Mouse (Mus musculus): ENCODE data around the gene Wdpcp. TPM values are rescaled to one million over a fixed set of nuclear protein-coding genes. Genes with fewer than 3 reads are reported as not detected.

Gene Wdpcp
- polyA plus RNA-seq (2014; fragmentation: Illumina TruSeq; extraction: RNeasy Lipid Tissue Mini Kit (QIAGEN cat#74804)): 22.5 TPM

GRCm38 (mm10) chr11:21571700-21572381, at the start of gene Wdpcp, which contains the start of gene Mdh1:
Wdpcp (plus strand) TSS chr11:21572235.
Mdh1 (minus strand) TSS chr11:21572367.

Other genes with a start within 250 kb of the Wdpcp start
- gene Ugp2, start 201.0 kb upstream of the Wdpcp start, polyA plus RNA-seq (2014; fragmentation: Illumina TruSeq; extraction: RNeasy Lipid Tissue Mini Kit (QIAGEN cat#74804)): 399 TPM
- gene Mdh1, start 132 bp downstream of the Wdpcp start, polyA plus RNA-seq (2014; fragmentation: Illumina TruSeq; extraction: RNeasy Lipid Tissue Mini Kit (QIAGEN cat#74804)): 117 TPM